Mouse (Mus musculus): Measurements from ENCODE around the gene Nadsyn1. TPM values are rescaled to one million over a fixed set of nuclear protein-coding genes. Genes with fewer than 3 reads are reported as not detected.

Gene Nadsyn1
- total RNA-seq, 2 experiments from 2014 or later, result 10.4 to 14.4 TPM

- DNase-seq (ENCODE audit: low spot score in 2 of 2), result no peak
Measured at GRCm38 (mm10) chr7:143808909-143809308, 13.7 kb downstream of the Nadsyn1 start.

- DNase-seq (ENCODE audit: low spot score in 2 of 2), result no peak
Measured at GRCm38 (mm10) chr7:143805199-143805624, 17.4 kb downstream of the Nadsyn1 start.

GRCm38 (mm10) chr7:143801195-143802065 is 21.2 kb downstream of the Nadsyn1 start:
- DNase-seq (ENCODE audit: low spot score in 2 of 2), result no peak

GRCm38 (mm10) chr7:143800770-143801169 is 21.9 kb downstream of the Nadsyn1 start:
- no peak for DNase-seq (ENCODE audit: low spot score in 2 of 2)

- DNase-seq (ENCODE audit: low spot score in 2 of 2), result no peak
Measured at GRCm38 (mm10) chr7:143798783-143799182, 23.9 kb downstream of the Nadsyn1 start.

- DNase-seq (ENCODE audit: low spot score in 2 of 2), result peak; percentile 46 to 48
Measured at GRCm38 (mm10) chr7:143793121-143793520, 29.5 kb downstream of the Nadsyn1 start.

- DNase-seq (ENCODE audit: low spot score in 2 of 2), result no peak
Measured at GRCm38 (mm10) chr7:143792336-143792985, 30.2 kb downstream of the Nadsyn1 start.

- DNase-seq (ENCODE audit: low spot score in 2 of 2), result peak; percentile 53 to 67
Measured at GRCm38 (mm10) chr7:143783996-143784829, 38.4 kb downstream of the Nadsyn1 start, which contains the start of gene Mrgpre. Mrgpre (minus strand) TSS chr7:143784500.

GRCm38 (mm10) chr7:143783378-143783995 is 39.2 kb downstream of the Nadsyn1 start:
- no peak for DNase-seq (ENCODE audit: low spot score in 2 of 2)

- DNase-seq (ENCODE audit: low spot score in 2 of 2), result no peak
Measured at GRCm38 (mm10) chr7:143777375-143777774, 45.3 kb downstream of the Nadsyn1 start.

- no peak for DNase-seq (ENCODE audit: low spot score in 2 of 2)
Measured at GRCm38 (mm10) chr7:143776137-143776536, 46.5 kb downstream of the Nadsyn1 start.

GRCm38 (mm10) chr7:143769461-143769860 is 53.2 kb downstream of the Nadsyn1 start:
- no peak for DNase-seq (ENCODE audit: low spot score in 2 of 2)

GRCm38 (mm10) chr7:143768267-143768666 is 54.4 kb downstream of the Nadsyn1 start:
- DNase-seq (ENCODE audit: low spot score in 2 of 2), result no peak

GRCm38 (mm10) chr7:143766893-143767292 is 55.8 kb downstream of the Nadsyn1 start, which contains the start of gene Mrgprg:
Mrgprg (minus strand) TSS chr7:143766993.
- DNase-seq (ENCODE audit: low spot score in 2 of 2), result no peak

- DNase-seq (ENCODE audit: low spot score in 2 of 2), result no peak
Measured at GRCm38 (mm10) chr7:143764876-143765530, 57.6 kb downstream of the Nadsyn1 start.

- no peak for DNase-seq (ENCODE audit: low spot score in 2 of 2)
Measured at GRCm38 (mm10) chr7:143763794-143764193, 58.9 kb downstream of the Nadsyn1 start.

- no peak for DNase-seq (ENCODE audit: low spot score in 2 of 2)
Measured at GRCm38 (mm10) chr7:143758956-143759355, 63.7 kb downstream of the Nadsyn1 start.

GRCm38 (mm10) chr7:143757696-143758095 is 65.0 kb downstream of the Nadsyn1 start:
- DNase-seq (ENCODE audit: low spot score in 2 of 2), result no peak

- DNase-seq (ENCODE audit: low spot score in 2 of 2), result peak; percentile 68 to 70
Measured at GRCm38 (mm10) chr7:143757027-143757390, 65.6 kb downstream of the Nadsyn1 start.
